Mouse (Mus musculus): ENCODE data around the gene Yjefn3. TPM values are rescaled to one million over a fixed set of nuclear protein-coding genes. Genes with fewer than 3 reads are reported as not detected.

Gene Yjefn3
- polyA plus RNA-seq, 1 experiment from 2014 or later = 4.0 TPM

DNA sequence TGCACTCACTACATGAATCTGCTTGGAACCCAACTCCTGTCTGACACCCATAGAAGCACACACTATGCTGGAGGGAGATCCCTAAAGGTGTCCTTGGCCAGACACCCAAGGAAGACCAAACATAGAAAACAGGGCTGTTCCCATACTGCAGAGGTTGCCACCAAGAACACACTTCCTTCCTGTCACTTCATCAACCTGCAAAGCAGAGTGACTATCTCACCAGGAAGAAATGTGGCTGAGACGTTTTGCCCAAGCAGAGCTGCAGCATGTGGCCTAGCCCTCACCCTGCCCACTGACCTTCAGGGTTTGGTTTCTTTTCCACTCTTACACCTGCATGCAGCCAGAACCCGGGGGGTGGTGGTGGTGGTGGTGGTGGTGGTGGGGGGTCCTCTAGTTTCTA lies 31.3 kb upstream of the Yjefn3 start:
- H3K4me3 ChIP-seq (replicated peaks) = no peak overlapping the region
- peaks cover 15% of the 10 kb centered on the region; the same call in 1 of the 2 replicates for H3K36me3 ChIP-seq
- no peak overlapping the region for H3K9ac ChIP-seq
- whole genome bisulfite sequencing = 80% methylated on average over 2 of the region's 2 CpGs
- H3K9me3 ChIP-seq (replicated peaks) = no peaks in the 10 kb centered on the region
- no peak for ATAC-seq (ENCODE audit: insufficient number of reproducible peaks, low FRiP score, low TSS enrichment, low read depth)
- no peak overlapping the region for H3K4me2 ChIP-seq (replicated peaks)
- H3K27ac ChIP-seq (replicated peaks) = no peak overlapping the region
- peaks cover 25% of the 10 kb centered on the region for H3K4me1 ChIP-seq
- H3K27me3 ChIP-seq = no peaks in the 10 kb centered on the region

DNA sequence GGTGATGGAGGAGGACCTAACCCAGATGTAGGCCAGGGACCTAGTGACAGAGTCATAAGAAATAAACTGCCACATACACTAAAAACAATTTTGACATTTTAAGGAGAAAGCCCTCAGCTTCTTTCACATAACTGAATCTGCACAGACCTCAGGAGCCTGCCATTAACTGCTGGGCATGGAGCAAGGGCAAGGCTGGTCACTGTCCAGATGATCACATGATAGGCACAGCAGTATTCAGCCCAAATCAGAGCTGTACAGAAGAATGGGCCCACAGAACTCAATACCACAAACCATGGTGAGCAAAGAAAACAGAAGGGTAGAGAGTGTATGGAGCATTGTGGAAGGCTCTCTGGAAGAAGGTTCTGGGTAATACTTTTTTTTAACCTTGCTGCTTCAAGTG lies 24.4 kb upstream of the Yjefn3 start:
- H3K4me3 ChIP-seq (replicated peaks) = no peak overlapping the region
- H3K9ac ChIP-seq = no peak overlapping the region
- no peaks in the 10 kb centered on the region; the same call in 1 of the 2 replicates for H3K36me3 ChIP-seq
- H3K4me2 ChIP-seq (replicated peaks) = no peak overlapping the region
- ATAC-seq (ENCODE audit: insufficient number of reproducible peaks, low FRiP score, low TSS enrichment, low read depth) = no peak
- no peak overlapping the region for H3K27ac ChIP-seq (replicated peaks)
- H3K27me3 ChIP-seq = no peaks in the 10 kb centered on the region
- no peaks in the 10 kb centered on the region for H3K9me3 ChIP-seq (replicated peaks)
- no peaks in the 10 kb centered on the region for H3K4me1 ChIP-seq

DNA sequence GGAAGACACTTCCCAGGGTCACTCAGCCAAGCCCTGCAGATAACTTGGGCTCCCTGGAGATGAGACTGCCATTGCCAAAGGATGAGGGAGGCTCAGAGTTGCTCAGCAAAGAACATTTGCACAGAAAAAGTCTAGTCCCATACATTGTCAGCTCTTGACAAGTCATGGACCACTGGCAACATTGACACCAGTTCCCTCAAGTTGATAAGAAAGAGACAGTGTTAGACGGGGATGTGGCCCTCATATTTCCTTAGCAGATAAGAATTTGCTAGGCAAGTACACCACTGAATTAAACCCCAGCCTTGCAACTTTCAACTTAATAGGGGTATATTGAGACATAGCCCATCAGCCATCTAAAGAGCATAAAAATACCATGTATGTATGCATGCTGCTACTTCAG lies 21.5 kb upstream of the Yjefn3 start:
- peaks cover 26% of the 10 kb centered on the region for H3K4me1 ChIP-seq
- H3K4me3 ChIP-seq (replicated peaks) = no peak overlapping the region
- no peaks in the 10 kb centered on the region for H3K27me3 ChIP-seq
- ATAC-seq (ENCODE audit: insufficient number of reproducible peaks, low FRiP score, low TSS enrichment, low read depth) = no peak
- no peak overlapping the region for H3K4me2 ChIP-seq (replicated peaks)
- H3K9ac ChIP-seq = no peak overlapping the region
- WGBS = 81% methylated on average over 1 of the region's 1 CpGs
- H3K27ac ChIP-seq (replicated peaks) = no peak overlapping the region
- no peaks in the 10 kb centered on the region for H3K9me3 ChIP-seq (replicated peaks)
- H3K36me3 ChIP-seq = no peaks in the 10 kb centered on the region; the same call in 1 of the 2 replicates

DNA sequence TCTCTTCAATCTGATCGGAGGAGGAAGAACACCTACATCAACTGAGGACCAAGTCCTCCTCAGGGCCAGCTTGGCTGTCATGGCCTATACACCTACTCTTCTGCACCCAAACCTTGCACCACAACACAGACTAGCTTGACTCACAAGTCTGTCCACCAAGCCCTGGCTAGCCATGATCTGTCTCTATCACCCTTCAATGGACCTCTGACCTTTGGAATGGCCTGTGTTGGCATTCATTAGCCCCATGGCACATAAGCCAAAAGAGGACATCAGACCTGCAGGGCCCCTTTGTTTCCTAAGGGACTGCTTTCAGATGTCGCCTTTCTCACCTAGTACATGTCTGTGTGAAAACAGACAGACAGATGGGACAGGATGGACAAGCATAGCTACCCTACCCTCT lies 18.6 kb upstream of the Yjefn3 start:
- Histone ChIP-seq H3K9ac (no peak overlapping the region), H3K27ac (replicated peaks) (peak overlapping the region; percentile 29)
- no peak for ATAC-seq (ENCODE audit: insufficient number of reproducible peaks, low FRiP score, low TSS enrichment, low read depth)

DNA sequence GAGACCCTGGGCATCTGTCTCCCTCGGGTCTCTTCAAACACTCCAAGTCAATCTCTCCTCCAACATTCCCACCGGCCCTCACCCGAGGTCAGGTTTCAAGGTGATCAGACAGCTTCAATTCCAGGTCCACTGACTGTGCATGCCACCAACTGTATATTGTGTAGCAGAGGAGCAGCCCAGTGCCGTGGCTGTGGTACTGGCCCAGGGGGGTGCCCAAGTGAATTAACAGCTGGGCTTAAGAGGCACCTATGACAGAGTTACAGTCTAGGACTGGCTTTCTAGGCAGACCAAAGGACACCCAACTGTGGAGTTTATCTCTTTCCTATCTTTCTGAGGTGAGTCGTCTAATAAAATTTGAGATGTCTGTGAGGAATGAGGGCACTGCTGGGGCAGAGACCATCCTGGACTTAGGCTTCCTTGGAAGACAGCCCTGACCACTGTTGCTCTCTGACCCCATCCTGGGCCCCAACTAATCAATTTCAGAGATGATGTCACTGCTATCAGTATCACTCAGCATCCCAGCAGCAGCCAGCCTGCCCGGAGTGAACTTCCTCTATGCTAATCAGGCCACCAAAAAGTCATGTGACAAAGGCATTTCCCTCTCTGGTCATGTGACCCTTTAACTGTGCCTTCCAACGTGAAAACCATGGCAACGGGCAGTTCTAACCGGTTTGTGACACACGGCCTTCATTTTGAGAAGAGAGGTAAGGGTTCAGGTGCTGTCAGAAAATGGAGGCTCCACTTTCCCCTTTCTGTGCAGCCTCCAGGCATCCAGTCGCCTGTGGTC lies 17.6 kb upstream of the Yjefn3 start:
- Histone ChIP-seq H3K4me1 (peaks cover 28% of the 10 kb centered on the region), H3K27ac (replicated peaks) (peak overlapping the region; percentile 29), H3K36me3 (peaks cover 29% of the 10 kb centered on the region), H3K9ac (no peak overlapping the region), H3K9me3 (replicated peaks) (no peaks in the 10 kb centered on the region), H3K4me3 (replicated peaks) (no peak overlapping the region), H3K27me3 (no peaks in the 10 kb centered on the region), H3K4me2 (replicated peaks) (no peak overlapping the region)
- no peak for ATAC-seq (ENCODE audit: insufficient number of reproducible peaks, low FRiP score, low TSS enrichment, low read depth)
- WGBS = 26% methylated on average over 11 of the region's 11 CpGs

More for the DNA sequence above, 18.6 kb upstream of the Yjefn3 start:
- Histone ChIP-seq H3K9me3 (replicated peaks) (no peaks in the 10 kb centered on the region), H3K36me3 (peaks cover 18% of the 10 kb centered on the region; the same call in 1 of the 2 replicates), H3K4me3 (replicated peaks) (no peak overlapping the region), H3K4me1 (peaks cover 28% of the 10 kb centered on the region), H3K27me3 (no peaks in the 10 kb centered on the region), H3K4me2 (replicated peaks) (no peak overlapping the region)
- 82% methylated on average over 2 of the region's 2 CpGs for WGBS

DNA sequence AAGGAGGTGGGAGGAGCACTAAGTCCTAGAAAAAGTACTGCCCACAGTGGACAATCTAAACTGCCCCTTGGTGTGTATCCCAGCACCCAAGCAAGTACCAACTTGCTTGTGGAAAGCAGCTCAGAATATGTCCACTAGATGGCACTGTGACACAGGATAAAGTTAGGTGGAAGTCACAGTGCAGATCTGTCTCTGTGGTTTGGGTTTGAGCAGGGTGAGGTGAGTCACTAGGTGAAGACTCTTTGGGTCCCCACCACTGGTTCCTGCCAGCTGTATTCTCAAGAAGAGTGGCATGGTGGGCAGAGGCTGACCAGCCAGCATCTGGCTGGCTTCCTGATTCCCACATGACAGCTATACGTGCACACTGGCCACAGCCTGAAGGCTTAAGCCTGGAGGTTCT lies 16.5 kb upstream of the Yjefn3 start:
- Histone ChIP-seq H3K4me1 (peaks cover 28% of the 10 kb centered on the region), H3K4me2 (replicated peaks) (no peak overlapping the region), H3K9ac (no peak overlapping the region), H3K36me3 (peaks cover 40% of the 10 kb centered on the region), H3K9me3 (replicated peaks) (no peaks in the 10 kb centered on the region), H3K4me3 (replicated peaks) (no peak overlapping the region), H3K27me3 (no peaks in the 10 kb centered on the region), H3K27ac (replicated peaks) (peak overlapping the region; percentile 56; the same call in 1 of the 2 replicates)
- WGBS = 47% methylated on average over 1 of the region's 1 CpGs
- no peak for ATAC-seq (ENCODE audit: insufficient number of reproducible peaks, low FRiP score, low TSS enrichment, low read depth)

DNA sequence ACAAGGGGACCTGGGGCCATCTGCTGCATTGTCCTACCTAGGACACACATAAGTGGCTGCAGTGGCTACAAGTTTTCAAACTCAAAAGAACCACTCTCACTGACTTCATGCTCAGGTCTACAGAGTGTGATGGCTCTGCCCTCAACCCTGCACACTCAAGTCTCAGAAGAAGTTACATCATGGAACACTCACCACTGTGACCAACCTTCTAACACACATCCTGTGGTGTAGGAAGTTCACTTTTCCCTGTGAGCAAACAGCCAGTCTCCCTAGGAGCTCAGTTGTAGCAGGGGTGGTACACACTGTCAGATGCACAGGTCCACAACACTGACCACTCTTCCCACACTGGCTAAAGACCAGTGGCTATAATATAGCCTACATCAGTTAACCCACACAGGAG lies 16.0 kb upstream of the Yjefn3 start:
- Histone ChIP-seq H3K4me1 (peaks cover 28% of the 10 kb centered on the region), H3K4me3 (replicated peaks) (no peak overlapping the region), H3K27me3 (no peaks in the 10 kb centered on the region), H3K9me3 (replicated peaks) (no peaks in the 10 kb centered on the region), H3K27ac (replicated peaks) (no peak overlapping the region), H3K9ac (no peak overlapping the region), H3K4me2 (replicated peaks) (no peak overlapping the region), H3K36me3 (peaks cover 45% of the 10 kb centered on the region)
- no peak for ATAC-seq (ENCODE audit: insufficient number of reproducible peaks, low FRiP score, low TSS enrichment, low read depth)

DNA sequence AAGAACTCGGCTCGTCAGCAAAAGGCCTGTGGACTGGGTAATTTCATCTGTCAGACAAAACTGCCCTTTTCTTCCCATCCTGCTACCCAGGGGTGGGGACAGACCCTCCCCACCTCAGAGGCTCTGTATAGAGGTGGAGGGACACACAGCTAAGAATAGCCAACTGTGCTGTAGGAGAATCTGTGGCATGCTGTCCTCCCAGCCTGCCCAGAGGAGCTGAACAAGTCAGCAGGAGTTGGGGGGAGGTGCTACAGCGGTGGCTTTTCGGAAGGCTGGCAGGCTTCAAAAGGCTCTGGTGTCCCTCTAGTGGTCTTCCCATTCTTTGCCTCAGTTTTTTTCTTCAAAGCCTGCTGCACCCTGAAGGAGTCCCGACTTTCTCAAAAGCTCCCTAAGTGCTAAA lies 13.2 kb upstream of the Yjefn3 start:
- no peak for ATAC-seq (ENCODE audit: insufficient number of reproducible peaks, low FRiP score, low TSS enrichment, low read depth)
- Histone ChIP-seq H3K9me3 (replicated peaks) (no peaks in the 10 kb centered on the region), H3K27ac (replicated peaks) (no peak overlapping the region), H3K4me2 (replicated peaks) (no peak overlapping the region), H3K4me3 (replicated peaks) (no peak overlapping the region), H3K36me3 (peaks cover 72% of the 10 kb centered on the region), H3K9ac (no peak overlapping the region), H3K27me3 (no peaks in the 10 kb centered on the region), H3K4me1 (peaks cover 18% of the 10 kb centered on the region)
- WGBS = 42% methylated on average over 5 of the region's 5 CpGs

DNA sequence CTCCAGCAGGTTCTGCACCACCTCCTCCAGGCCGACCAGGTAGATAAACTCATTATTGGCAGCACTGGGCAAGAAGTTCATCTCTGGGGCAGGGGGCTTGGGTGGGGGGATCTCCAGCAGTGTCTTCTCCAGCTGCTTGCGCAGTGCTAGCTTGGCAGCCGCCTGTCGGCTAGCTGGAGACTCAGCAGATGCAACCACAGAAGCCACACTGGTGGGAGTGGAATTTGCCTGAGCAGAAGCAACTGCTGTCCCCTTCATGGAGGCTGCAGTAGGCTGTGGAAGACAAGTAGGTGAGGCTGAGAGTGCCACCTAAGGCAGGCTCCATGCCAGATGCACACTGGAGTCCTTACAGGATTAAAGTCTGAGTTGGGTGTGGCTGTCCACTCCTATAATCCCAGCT lies 12.0 kb upstream of the Yjefn3 start:
- H3K27me3 ChIP-seq = no peaks in the 10 kb centered on the region
- H3K4me3 ChIP-seq (replicated peaks) = no peak overlapping the region
- no peaks in the 10 kb centered on the region for H3K9me3 ChIP-seq (replicated peaks)
- H3K4me2 ChIP-seq (replicated peaks) = no peak overlapping the region
- 80% methylated on average over 4 of the region's 4 CpGs for WGBS
- no peak for ATAC-seq (ENCODE audit: insufficient number of reproducible peaks, low FRiP score, low TSS enrichment, low read depth)
- 0 out of 2 replicates have a peak, but pooled peaks cover 7% of the 10 kb centered on the region for H3K4me1 ChIP-seq
- H3K27ac ChIP-seq (replicated peaks) = no peak overlapping the region
- H3K9ac ChIP-seq = no peak overlapping the region
- H3K36me3 ChIP-seq = peaks cover 85% of the 10 kb centered on the region

DNA sequence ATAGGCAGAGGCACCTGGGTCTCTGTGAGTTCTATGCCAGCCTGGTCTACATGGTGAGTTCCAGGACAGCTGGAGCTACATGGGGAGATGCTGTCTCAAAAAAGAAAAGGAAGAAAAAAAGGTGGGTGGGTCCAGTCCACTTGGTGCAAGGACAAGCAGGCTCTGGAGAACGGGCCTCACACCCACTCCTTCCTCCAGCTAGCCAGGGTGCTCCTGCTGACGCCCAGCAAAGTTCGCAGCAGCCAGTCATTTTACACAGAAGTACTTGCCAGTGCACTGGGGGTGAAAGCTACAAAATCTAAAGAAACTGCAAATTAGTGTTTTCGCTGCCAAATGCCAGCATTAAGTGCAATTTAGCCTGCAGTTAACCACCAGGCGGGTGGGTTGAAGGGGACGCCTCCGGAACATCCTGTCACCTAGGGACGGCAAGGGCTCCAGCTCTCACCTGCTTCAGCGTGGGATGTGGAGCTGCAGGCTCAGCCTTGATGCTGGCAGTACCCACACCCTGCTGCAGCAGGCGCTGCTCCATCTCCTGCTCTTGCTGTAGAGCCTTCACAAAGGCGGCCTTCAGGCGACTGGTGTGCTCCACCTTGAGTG lies 10.1 kb upstream of the Yjefn3 start:
- H3K27ac ChIP-seq (replicated peaks) = no peak overlapping the region
- no peak overlapping the region for H3K4me2 ChIP-seq (replicated peaks)
- no peaks in the 10 kb centered on the region for H3K9me3 ChIP-seq (replicated peaks)
- no peak for ATAC-seq (ENCODE audit: insufficient number of reproducible peaks, low FRiP score, low TSS enrichment, low read depth)
- peaks cover 99% of the 10 kb centered on the region for H3K36me3 ChIP-seq
- no peaks in the 10 kb centered on the region for H3K27me3 ChIP-seq
- WGBS = 86% methylated on average over 12 of the region's 12 CpGs
- H3K4me3 ChIP-seq (replicated peaks) = no peak overlapping the region
- no peaks in the 10 kb centered on the region for H3K4me1 ChIP-seq
- H3K9ac ChIP-seq = no peak overlapping the region

DNA sequence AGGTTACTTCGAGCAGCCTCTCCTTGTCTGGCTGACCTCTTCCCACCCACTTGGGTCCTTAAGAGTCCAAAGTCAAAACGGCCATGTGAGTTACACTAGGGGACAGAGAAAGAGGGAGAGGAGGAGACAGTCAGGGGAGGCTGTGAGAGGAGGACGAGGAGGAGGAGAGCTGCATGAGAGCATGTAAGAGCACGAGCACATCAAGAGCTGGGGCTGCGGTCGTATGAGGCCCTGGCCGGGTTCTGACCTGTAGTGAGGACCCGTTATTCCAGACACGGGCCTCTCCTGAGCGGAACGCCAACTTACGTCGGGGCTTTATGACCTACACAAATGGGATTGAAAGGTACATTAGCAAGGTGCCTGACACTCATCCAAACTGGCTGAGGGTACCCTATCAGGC lies 9.4 kb upstream of the Yjefn3 start:
- 93% methylated on average over 13 of the region's 13 CpGs for WGBS
- no peak for ATAC-seq (ENCODE audit: insufficient number of reproducible peaks, low FRiP score, low TSS enrichment, low read depth)
- peaks cover 95% of the 10 kb centered on the region for H3K36me3 ChIP-seq

DNA sequence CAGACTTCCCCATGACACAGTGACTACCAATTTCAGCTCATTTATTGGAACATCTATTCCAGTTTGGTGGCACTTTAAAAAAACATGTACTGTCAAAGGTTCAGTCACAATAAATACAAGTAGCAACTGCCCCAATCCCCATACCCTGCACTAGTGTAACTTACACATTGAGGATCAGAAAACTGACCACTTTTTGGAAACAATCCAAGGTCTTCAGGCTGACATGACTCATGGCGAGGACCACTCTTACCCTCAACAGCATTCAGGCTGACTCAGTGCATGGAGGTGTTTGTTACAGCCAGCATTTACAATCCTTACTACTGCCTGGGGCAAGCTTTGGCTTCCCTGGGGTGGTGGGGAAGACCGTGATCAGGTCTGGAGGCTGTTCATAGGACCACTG lies 4.6 kb upstream of the Yjefn3 start:
- no peak for ATAC-seq (ENCODE audit: insufficient number of reproducible peaks, low FRiP score, low TSS enrichment, low read depth)
- peaks cover 15% of the 10 kb centered on the region; the same call in 1 of the 2 replicates for H3K4me1 ChIP-seq
- no peak overlapping the region for H3K4me2 ChIP-seq (replicated peaks)
- WGBS = 84% methylated on average over 2 of the region's 2 CpGs
- no peak overlapping the region for H3K27ac ChIP-seq (replicated peaks)
- H3K4me3 ChIP-seq (replicated peaks) = no peak overlapping the region
- H3K27me3 ChIP-seq = no peaks in the 10 kb centered on the region
- no peaks in the 10 kb centered on the region for H3K9me3 ChIP-seq (replicated peaks)
- no peak overlapping the region for H3K9ac ChIP-seq
- peaks cover 51% of the 10 kb centered on the region for H3K36me3 ChIP-seq

More for the DNA sequence above, 9.4 kb upstream of the Yjefn3 start:
- Histone ChIP-seq H3K27me3 (no peaks in the 10 kb centered on the region), H3K27ac (replicated peaks) (no peak overlapping the region), H3K4me2 (replicated peaks) (no peak overlapping the region), H3K9me3 (replicated peaks) (no peaks in the 10 kb centered on the region), H3K4me3 (replicated peaks) (no peak overlapping the region), H3K9ac (no peak overlapping the region), H3K4me1 (no peaks in the 10 kb centered on the region)

All from embryonic facial prominence, embryonic 15.5 days (tissue).